In the genomic region with DNA sequence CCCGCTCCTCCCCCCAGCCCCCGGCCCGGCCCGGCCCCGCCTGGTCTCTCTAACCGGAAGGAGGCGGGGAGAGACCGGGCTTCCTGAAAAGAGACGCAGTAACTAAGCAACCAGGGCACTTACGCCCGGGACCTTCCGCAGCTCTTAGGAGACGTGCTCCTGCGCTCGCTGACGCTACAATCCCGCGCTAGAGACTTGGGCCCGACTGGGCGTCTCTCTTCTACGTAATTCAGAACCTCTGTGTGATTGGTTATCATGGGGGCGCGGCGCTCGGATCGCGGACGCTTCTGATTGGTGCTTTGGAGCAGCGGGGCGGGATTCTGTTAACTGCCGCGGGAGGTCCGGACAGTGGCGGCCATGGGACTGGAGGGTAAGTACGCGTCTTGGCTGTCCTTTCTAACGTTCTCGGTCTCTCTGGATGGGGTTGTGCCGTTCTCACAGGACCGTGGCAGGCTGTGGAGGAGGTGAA, we compare ENCODE assay signal across 8 mouse cellular contexts. TPM values are rescaled to one million over a fixed set of nuclear protein-coding genes. Genes with fewer than 3 reads are reported as not detected.
DNase-seq lines count a peak whose midpoint lies in the region; ATAC-seq and TF ChIP-seq lines count a peak whose summit lies in the region.

Gene Piga (plus strand): TSS at position 317 of the 469 bp plus-strand sequence.

- 40% methylated on average over 40 of the region's 40 CpGs for WGBS in forebrain, embryonic 14.5 days
- WGBS in lung, adult 2 months, result 21% methylated on average over 40 of the region's 40 CpGs

- no peaks in the 10 kb centered on the region for H3K9me3 ChIP-seq in forebrain, embryonic 14.5 days (replicated peaks; ENCODE audit: control insufficient read depth, low read length)

- H3K4me3 ChIP-seq in forebrain, embryonic 14.5 days (ENCODE audit: low read depth, low read length), result peak within 1 kb of the TSS; percentile 50
- H3K4me3 ChIP-seq in lung, adult 2 months (replicated peaks; ENCODE audit: extremely low read depth, low read depth, low read length), result peak within 1 kb of the TSS; percentile 98

- TF ChIP-seq CTCF in lung, adult 2 months (IDR thresholded peaks at IDR 0.05; ENCODE audit: insufficient read depth, low read length), result no peak

- peak within 1 kb of the TSS; percentile 60 for H3K9ac ChIP-seq in forebrain, embryonic 14.5 days (ENCODE audit: low read length)

- ATAC-seq in forebrain, embryonic 14.5 days, result peak; percentile 100
- peak; percentile 99 for ATAC-seq in neutrophil, adult 5-6 weeks (ENCODE audit: extremely low read depth, insufficient number of reproducible peaks, low FRiP score, poor library complexity, severe bottlenecking)

- 0 out of 2 replicates have a peak, but pooled peaks cover 4% of the 10 kb centered on the region for H3K4me1 ChIP-seq in forebrain, embryonic 14.5 days (ENCODE audit: control insufficient read depth, insufficient read depth, low read length)
- no peaks in the 10 kb centered on the region for H3K4me1 ChIP-seq in lung, adult 2 months (ENCODE audit: control insufficient read depth, insufficient read depth, low read length)

- intact Hi-C loops in heart, postnatal 25 days (cut with DNase I), result no loop called here

- no peak within 1 kb of the TSS for H3K27ac ChIP-seq in forebrain, embryonic 14.5 days (ENCODE audit: low read depth, low read length)

- no peaks in the 10 kb centered on the region for H3K27me3 ChIP-seq in forebrain, embryonic 14.5 days (replicated peaks; ENCODE audit: control insufficient read depth, insufficient read depth, low read length)

- peak; percentile 79; the same call in 1 of the 2 replicates for TF ChIP-seq POLR2A in lung, adult 2 months (IDR thresholded peaks at IDR 0.05; ENCODE audit: borderline replicate concordance, extremely low read depth, low read depth, low read length)

- H3K36me3 ChIP-seq in forebrain, embryonic 14.5 days (ENCODE audit: control insufficient read depth, insufficient read depth, low read length), result no peaks in the 10 kb centered on the region; the same call in 1 of the 2 replicates

- peak within 1 kb of the TSS; percentile 55 for H3K4me2 ChIP-seq in forebrain, embryonic 14.5 days (ENCODE audit: low read length)

- DNase-seq in ES-CJ7 (ENCODE audit: low read depth, low spot score), result peak; percentile 96
- peak; percentile 90 for DNase-seq in cerebellum, adult 11 months
- peak; percentile 98 for DNase-seq in forebrain, embryonic 14.5 days (ENCODE audit: low spot score)
- peak; percentile 90 for DNase-seq in heart, postnatal 25 days (ENCODE audit: low spot score)
- peak; percentile 89 to 96 for DNase-seq in layer of hippocampus, adult 18-20 months (ENCODE audit: low spot score in 2 of 2)
- peak; percentile 78 for DNase-seq in lung, adult 2 months
- DNase-seq in thymus, adult 18-20 months, result peak; percentile 86 to 91

RNA-seq across cellular contexts. Expression of gene Piga, which starts in this region (rescaled TPM):
- 7.6 and 7.7 TPM in 2 replicates for polyA plus RNA-seq in forebrain, embryonic 14.5 days (2014; fragmentation: Nextera tagmentation; extraction: Ambion mirVana)
- total RNA-seq in heart, postnatal 25 days (2021), result 1 to 10 TPM; 2.3 to 3.1 TPM
- 1 to 10 TPM; 8.0 to 8.3 TPM for total RNA-seq in layer of hippocampus, adult 18-20 months (2021)
- 1.9 and 3.7 TPM in 2 replicates for polyA plus RNA-seq in lung, adult 2 months (2012; rRNA removed)
- 11.7 and 12.1 TPM in 2 replicates for total RNA-seq in neutrophil, adult 5-6 weeks (2017)
